Mouse (Mus musculus): ENCODE results near the gene Mterf1b.

The Mterf1b gene

GRCm38 (mm10) chr5:4246095-4246494 lies 53.9 kb downstream of the Mterf1b start:
- no peak for DNase-seq

Data from lung, postnatal 36 days (tissue).